Mouse (Mus musculus) heart, adult 2 months (tissue): ENCODE measurements around the gene Fkbp5. TPM values are rescaled to one million over a fixed set of nuclear protein-coding genes. Genes with fewer than 3 reads are reported as not detected.
A peak's percentile ranks its signal among the peaks of the same experiment; 100 is the strongest.

Source experiments
- DNase-seq, 2 experiments: peaks; one replicate each; pipeline ENCODE4 v3.0.0; 2021
- H3K27ac ChIP-seq: fragments of 200-600 bp; 2 replicates; pipeline ENCODE4 v1.8.1; 2022
- H3K27me3 ChIP-seq: fragments of 200-500 bp; 2 replicates; pipeline ENCODE4 v1.6.1; 2012; ENCODE audit warnings: mild to moderate bottlenecking, low read length, inconsistent platforms, mixed read lengths; ENCODE audit not compliant: control insufficient read depth, insufficient read depth
- H3K36me3 ChIP-seq: fragments of 200-500 bp; 2 replicates; pipeline ENCODE4 v1.6.1; 2012; ENCODE audit warnings: low read length, inconsistent platforms; ENCODE audit not compliant: control insufficient read depth, insufficient read depth
- H3K4me1 ChIP-seq: fragments of 200-500 bp; 2 replicates; pipeline ENCODE4 v1.6.1; 2011; ENCODE audit warnings: low read length; ENCODE audit not compliant: control insufficient read depth, insufficient read depth
- H3K4me3 ChIP-seq: fragments of 200-600 bp; 2 replicates; pipeline ENCODE4 v1.8.1; 2022
- H3K79me2 ChIP-seq: fragments of 200-500 bp; replicated peaks from 2 replicates; pipeline ENCODE4 v1.6.1; 2012; ENCODE audit warnings: mild to moderate bottlenecking, inconsistent platforms, low read length, moderate library complexity, mixed read lengths; ENCODE audit not compliant: control insufficient read depth, insufficient read depth
- H3K9ac ChIP-seq: fragments of 200-500 bp; 2 replicates; pipeline ENCODE4 v1.6.1; 2012; ENCODE audit warnings: low read depth, mild to moderate bottlenecking, control low read depth, inconsistent platforms, low read length, mixed read lengths
- CTCF ChIP-seq: fragments of 200-600 bp; IDR thresholded peaks from 2 replicates; pipeline ENCODE4 v1.8.1; 2022; ENCODE audit warnings: antibody characterized with exemption, mild to moderate bottlenecking, moderate library complexity
- EP300 ChIP-seq: fragments of 200-500 bp; IDR thresholded peaks from 2 replicates; pipeline ENCODE4 v1.6.1; 2011; ENCODE audit warnings: low read depth, low read length, control low read depth; ENCODE audit not compliant: insufficient read depth
- POLR2A ChIP-seq: fragments of 200-500 bp; IDR thresholded peaks from 2 replicates; pipeline ENCODE4 v1.6.1; 2011; ENCODE audit warnings: mild to moderate bottlenecking, low read depth, low read length, control low read depth; ENCODE audit not compliant: insufficient read depth
- WGBS: fragments of 180-500 bp; shearing (Covaris S2); methylation state at CpG from one replicate; pipeline ENCODE4 v1.1.7; 2018; 5-methylcytosine and 5-hydroxymethylcytosine counted together
- intact Hi-C: fragments of 180-260 bp; cut with DNase I; formaldehyde crosslinking; loops from one replicate; pipeline ENCODE4 v1.15.1; 2025
- polyA plus RNA-seq: library from polyadenylated mRNA; depleted of rRNA; stranded (reverse); fragments of >200 nt; gene quantifications from 2 replicates; pipeline ENCODE4 v1.2.3, GENCODE M21; 2012
- total RNA-seq, 2 experiments: library from RNA; stranded (reverse); gene quantifications; 2 replicates each; pipeline ENCODE4 v1.2.3; 2021

The Fkbp5 gene
- total and polyA plus RNA-seq, 3 experiments = 8.5 to 70.2 (median 63.3) TPM

DNA sequence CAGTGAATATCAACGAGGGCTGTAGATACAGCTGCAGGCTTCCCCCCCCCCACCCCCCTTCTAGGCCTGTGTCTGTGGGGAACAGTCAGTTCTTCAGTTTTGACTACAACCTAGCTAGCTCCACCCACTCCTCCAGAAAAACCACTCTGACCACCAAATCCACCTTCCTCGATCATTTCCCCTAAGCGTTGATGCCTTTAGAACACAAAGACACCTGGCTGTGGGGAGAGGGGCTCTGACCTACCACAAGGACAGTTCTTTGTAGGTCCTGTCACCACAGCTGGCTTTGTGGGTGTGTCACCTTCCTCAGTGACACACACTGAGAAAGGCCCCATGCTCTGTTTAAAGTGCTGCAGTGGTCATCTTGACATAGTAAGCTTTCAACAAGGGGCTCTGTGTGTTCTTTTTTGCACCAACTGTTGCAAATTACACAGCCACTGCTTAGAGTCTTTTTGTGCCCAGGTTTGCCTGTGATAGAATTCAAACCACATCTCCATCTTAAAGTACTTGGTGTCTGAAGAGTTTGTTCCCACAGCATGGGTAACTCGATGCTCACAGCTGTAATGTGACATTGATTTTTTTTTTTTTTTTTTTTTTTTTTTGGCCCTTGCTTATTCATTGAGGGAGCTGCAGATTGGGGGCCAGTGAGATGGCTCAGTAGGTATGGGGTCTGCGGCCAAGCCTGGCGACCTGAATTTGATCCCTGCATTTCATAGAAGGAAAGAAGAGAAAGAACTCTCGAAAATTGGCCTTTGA lies 28.9 kb downstream of the Fkbp5 start:
- TF ChIP-seq CTCF (no peak), POLR2A (no peak), EP300 (no peak)
- Histone ChIP-seq H3K9ac (no peak overlapping the region), H3K4me1 (peaks cover 2% of the 10 kb centered on the region), H3K79me2 (no peaks in the 10 kb centered on the region), H3K27ac (no peak overlapping the region), H3K4me3 (no peak overlapping the region), H3K27me3 (no peaks in the 10 kb centered on the region), H3K36me3 (no peaks in the 10 kb centered on the region)
- WGBS = 69% methylated on average over 7 of the region's 7 CpGs
- intact Hi-C loops = no loop called here
- no peak for DNase-seq

DNA sequence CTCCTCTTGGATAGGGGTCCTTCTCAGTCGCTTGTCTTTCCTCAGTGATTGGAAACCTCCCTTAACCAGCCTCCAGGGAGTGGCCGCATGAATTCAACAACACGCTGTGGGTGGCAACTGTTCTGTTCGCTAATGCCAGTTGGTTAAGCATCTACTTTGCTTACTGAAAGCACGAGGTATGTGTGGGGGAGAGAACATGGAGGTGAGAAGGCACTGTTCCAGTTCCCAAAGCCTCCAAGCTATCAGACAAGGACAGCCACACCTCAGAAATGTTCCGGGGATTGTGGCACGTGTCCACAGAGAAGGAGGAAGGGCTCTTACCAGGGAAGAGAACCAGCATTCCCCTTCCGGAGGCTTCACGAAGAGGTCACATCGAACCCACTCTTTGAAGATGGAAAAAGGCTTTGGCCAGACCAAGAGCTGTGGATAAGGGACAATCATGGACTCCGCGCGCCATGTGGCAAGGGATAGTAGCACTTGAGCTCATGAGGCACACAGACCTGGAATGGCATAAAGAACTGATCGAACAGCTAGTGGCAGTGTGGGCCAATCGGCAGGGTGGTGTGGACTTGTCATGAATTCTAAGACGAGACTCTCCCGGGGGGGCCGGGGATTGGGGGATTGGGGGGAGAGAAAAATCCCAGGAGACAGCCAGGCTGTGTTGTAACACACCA lies 29.6 kb downstream of the Fkbp5 start:
- DNase-seq = no peak
- TF ChIP-seq POLR2A (no peak), EP300 (no peak)
- Histone ChIP-seq H3K79me2 (no peaks in the 10 kb centered on the region), H3K9ac (no peak overlapping the region), H3K27ac (no peak overlapping the region), H3K27me3 (no peaks in the 10 kb centered on the region), H3K4me1 (peaks cover 2% of the 10 kb centered on the region), H3K36me3 (no peaks in the 10 kb centered on the region), H3K4me3 (no peak overlapping the region)
- 85% methylated on average over 18 of the region's 18 CpGs for WGBS
- intact Hi-C loops = loop anchor here (2.0 kb wide), 1 partner anchor 23 kb away; no protein-coding TSS in a partner anchor

DNA sequence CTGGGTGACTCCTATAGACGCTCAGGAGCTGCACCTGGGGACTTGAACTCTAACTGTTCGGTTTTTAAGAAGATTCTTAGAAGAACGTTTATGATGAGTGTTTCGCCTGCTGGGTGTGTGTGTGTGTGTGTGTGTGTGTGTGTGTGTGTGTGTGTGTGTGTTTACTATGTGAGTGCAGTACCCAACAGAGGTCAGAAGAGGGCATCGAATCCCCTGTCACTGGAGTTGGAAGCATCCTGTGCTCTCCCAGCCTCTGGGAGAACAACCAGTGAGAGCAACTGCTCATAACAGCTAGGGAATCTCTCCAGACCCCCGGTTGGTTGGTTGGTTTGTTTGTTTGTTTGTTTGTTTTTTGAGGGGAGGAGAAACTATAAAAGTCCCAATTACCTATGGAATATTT lies 30.6 kb downstream of the Fkbp5 start:
- intact Hi-C loops = loop anchor here (2.0 kb wide), 1 partner anchor 24 kb away; no protein-coding TSS in a partner anchor
- no peak for DNase-seq
- H3K4me3 ChIP-seq = no peak overlapping the region
- TF ChIP-seq POLR2A (no peak), CTCF (no peak), EP300 (no peak)
- no peak overlapping the region for H3K9ac ChIP-seq
- 87% methylated on average over 6 of the region's 6 CpGs for WGBS
- H3K27me3 ChIP-seq = no peaks in the 10 kb centered on the region
- no peak overlapping the region for H3K27ac ChIP-seq
- H3K79me2 ChIP-seq = no peaks in the 10 kb centered on the region
- no peaks in the 10 kb centered on the region for H3K36me3 ChIP-seq
- peaks cover 2% of the 10 kb centered on the region for H3K4me1 ChIP-seq

DNA sequence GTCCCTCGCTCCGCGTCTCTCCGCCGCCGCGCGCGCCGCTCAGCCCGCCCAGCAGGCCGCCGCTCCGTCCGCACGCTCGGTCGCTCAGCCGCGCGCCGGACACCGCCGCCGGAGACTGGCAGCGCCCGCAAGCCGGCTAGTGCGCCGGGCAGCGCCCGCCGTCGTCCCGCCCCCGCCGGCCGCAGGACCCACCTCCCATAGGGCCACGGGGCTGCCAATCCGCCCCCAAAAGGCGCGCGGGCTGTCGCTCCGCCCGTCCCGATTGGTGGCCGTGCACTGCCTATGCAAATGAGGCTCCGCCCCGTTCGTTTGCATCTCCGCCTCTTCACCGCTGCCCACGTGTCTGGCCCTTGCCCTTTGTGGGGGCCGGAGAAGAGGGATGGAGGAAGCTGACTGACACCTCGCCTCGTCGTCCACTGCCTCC lies 31.3 kb downstream of the Fkbp5 start:
- Histone ChIP-seq H3K9ac (peak overlapping the region; percentile 88), H3K27ac (peak overlapping the region; percentile 72), H3K27me3 (no peaks in the 10 kb centered on the region), H3K4me3 (peak overlapping the region; percentile 82), H3K4me1 (peaks cover 2% of the 10 kb centered on the region), H3K79me2 (no peaks in the 10 kb centered on the region), H3K36me3 (no peaks in the 10 kb centered on the region)
- TF ChIP-seq CTCF (no peak), POLR2A (peak; percentile 64; the same call in 1 of the 2 replicates)
- intact Hi-C loops = loop anchor here (2.0 kb wide), 3 partner anchors 25 to 79 kb away; no protein-coding TSS in a partner anchor
- 4% methylated on average over 45 of the region's 58 CpGs for WGBS
- DNase-seq = peak; percentile 99 to 100

DNA sequence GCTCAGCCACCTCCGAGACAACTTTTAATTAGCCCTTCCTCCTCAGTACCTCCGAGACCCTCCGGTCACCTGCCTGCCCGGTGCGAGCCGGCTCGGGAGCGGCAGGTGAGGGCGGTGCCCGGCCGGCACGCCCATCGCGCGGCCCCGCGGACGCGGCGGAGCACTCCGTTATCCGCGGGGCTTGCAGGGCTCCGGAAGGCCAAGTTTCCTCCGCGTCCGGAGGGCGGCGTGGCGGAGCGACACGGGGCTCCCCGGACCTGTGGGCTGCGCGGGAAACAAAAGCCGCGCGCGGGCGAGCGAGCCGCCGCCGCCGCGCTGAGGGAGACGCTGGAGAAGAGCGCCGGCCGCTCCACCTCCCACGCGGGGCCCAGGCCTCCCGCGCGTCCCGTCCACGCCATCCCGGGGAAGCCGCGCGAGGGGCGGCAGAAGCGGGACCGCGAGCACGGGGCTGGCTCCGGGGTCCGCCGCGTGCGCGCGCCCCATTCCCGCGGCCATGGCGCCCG lies 31.8 kb downstream of the Fkbp5 start:
- peak overlapping the region; percentile 72 for H3K27ac ChIP-seq
- H3K4me3 ChIP-seq = peak overlapping the region; percentile 82
- no peaks in the 10 kb centered on the region for H3K27me3 ChIP-seq
- no peaks in the 10 kb centered on the region for H3K36me3 ChIP-seq
- no peaks in the 10 kb centered on the region for H3K79me2 ChIP-seq
- H3K9ac ChIP-seq = peak overlapping the region; percentile 88
- intact Hi-C loops = loop anchor here (2.0 kb wide), 2 partner anchors 39 to 79 kb away; no protein-coding TSS in a partner anchor
- WGBS = 1% methylated on average over 72 of the region's 77 CpGs
- TF ChIP-seq CTCF (peak; percentile 43), EP300 (no peak)
- DNase-seq = peak; percentile 75
- peaks cover 2% of the 10 kb centered on the region for H3K4me1 ChIP-seq
